Mouse (Mus musculus) liver, postnatal 0 days (tissue): Measurements from ENCODE around the gene Dcaf7.

ENCODE experiments used
- CTCF ChIP-seq: sonication (generic); IDR thresholded peaks from 2 replicates; pipeline ENCODE4 v1.5.1; 2016; ENCODE audit warnings: antibody characterized with exemption, low read depth
- EP300 ChIP-seq: IDR thresholded peaks from 2 replicates; pipeline ENCODE4 v1.6.1; 2016; ENCODE audit warnings: antibody characterized with exemption, low read depth, mild to moderate bottlenecking

DNA sequence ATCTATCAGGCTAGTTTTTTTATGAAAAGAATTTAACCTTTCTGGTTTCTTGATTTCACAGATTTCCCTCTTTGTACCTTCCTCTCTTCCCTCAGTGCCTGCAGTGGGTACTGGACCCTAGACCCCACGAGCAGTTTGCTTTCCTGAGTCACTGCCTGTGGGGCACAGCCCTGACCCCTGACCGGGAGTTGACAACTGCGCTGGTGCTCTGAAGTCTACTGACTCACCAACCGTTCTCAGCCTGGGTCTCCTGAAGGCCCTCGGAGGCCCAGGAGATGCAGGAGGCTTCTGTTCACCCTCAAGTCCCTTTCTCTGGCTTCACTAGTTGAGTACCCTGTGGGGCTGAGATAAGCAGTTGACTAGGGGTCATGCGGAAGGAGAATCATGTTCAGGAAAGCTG is 18.7 kb downstream of the Dcaf7 start:
- no peak for TF ChIP-seq EP300
- TF ChIP-seq CTCF = no peak
